Mouse (Mus musculus) CH12.LX (cell line): ENCODE measurements at regions not wholly inside any gene's neighbourhood (a gene's known extent, or its start where the extent isn't known, plus 50 kb on each side); places are given as distances from the start of the nearest gene placed in this dataset.

Experiments used
- DNase-seq: peaks from one replicate; pipeline ENCODE4 v3.0.0-alpha.2; 2013; ENCODE audit errors: extremely low read depth
- H3K27ac ChIP-seq: 2 replicates; pipeline ENCODE4 v1.5.1; 2012; ENCODE audit warnings: low read depth, mild to moderate bottlenecking, control low read depth, moderate library complexity; ENCODE audit not compliant: insufficient read depth
- H3K27me3 ChIP-seq: replicated peaks from 2 replicates; pipeline ENCODE3; 2012; ENCODE audit warnings: inconsistent platforms
- H3K36me3 ChIP-seq, 2 experiments: replicated peaks in 1 of 2; 2 replicates each; pipeline versions ENCODE3 to v1.6.1; 2012; ENCODE audit warnings: inconsistent platforms in 1 of 2, low read length in 1 of 2, mild to moderate bottlenecking in 1 of 2, mixed read lengths in 1 of 2, moderate library complexity in 1 of 2; ENCODE audit not compliant: control insufficient read depth in 1 of 2, insufficient read depth in 1 of 2
- H3K4me1 ChIP-seq, 2 experiments: 2 replicates each; pipeline ENCODE4 v1.6.1; 2012; ENCODE audit warnings: inconsistent platforms in 1 of 2, moderate library complexity in 1 of 2; ENCODE audit not compliant: insufficient read depth in 2 of 2, control insufficient read depth in 1 of 2
- H3K4me2 ChIP-seq: 2 replicates; pipeline ENCODE4 v1.6.1; 2012; ENCODE audit warnings: low read depth, mild to moderate bottlenecking, control low read depth; ENCODE audit not compliant: poor library complexity, insufficient read depth, severe bottlenecking
- H3K4me3 ChIP-seq, 3 experiments: fragments of 150-350 bp in 1 of 3; sonication (generic) in 1 of 3; replicated peaks in 1 of 3; 2 replicates each; pipeline versions ENCODE3 to v1.5.1; 2011 to 2012; ENCODE audit warnings: low read depth in 2 of 3, low read length in 2 of 3, mild to moderate bottlenecking in 2 of 3, moderate library complexity in 2 of 3, control low read depth in 1 of 3, improper control_type of control experiment in 1 of 3, inconsistent platforms in 1 of 3, mixed read lengths in 1 of 3; ENCODE audit not compliant: poor library complexity in 1 of 3
- H3K79me2 ChIP-seq: replicated peaks from 2 replicates; pipeline ENCODE4 v1.6.1; 2012; ENCODE audit warnings: mild to moderate bottlenecking, moderate library complexity; ENCODE audit not compliant: control insufficient read depth, poor library complexity, insufficient read depth, severe bottlenecking; ENCODE audit errors: extremely low read depth
- H3K9ac ChIP-seq: 2 replicates; pipeline ENCODE4 v1.6.1; 2012; ENCODE audit warnings: low read depth, mild to moderate bottlenecking, control low read depth, moderate library complexity; ENCODE audit not compliant: insufficient read depth
- H3K9me3 ChIP-seq: replicated peaks from 2 replicates; pipeline ENCODE3; 2012; ENCODE audit warnings: low read length, inconsistent platforms, mixed read lengths
- BHLHE40 ChIP-seq: IDR thresholded peaks from 2 replicates; pipeline ENCODE4 v1.6.1; 2011; ENCODE audit warnings: mild to moderate bottlenecking, low read depth, low read length, improper control_type of control experiment
- CHD1 ChIP-seq: IDR thresholded peaks from 2 replicates; pipeline ENCODE4 v1.6.1; 2012; ENCODE audit warnings: low read depth, low read length, improper control_type of control experiment, inconsistent platforms
- CHD2 ChIP-seq: IDR thresholded peaks from 2 replicates; pipeline ENCODE4 v1.6.1; 2011; ENCODE audit warnings: low read length, improper control_type of control experiment
- E2F4 ChIP-seq: IDR thresholded peaks from 2 replicates; pipeline ENCODE4 v1.6.1; 2011; ENCODE audit warnings: low read depth, low read length, improper control_type of control experiment; ENCODE audit not compliant: insufficient replicate concordance
- ELF1 ChIP-seq: IDR thresholded peaks from 2 replicates; pipeline ENCODE4 v1.6.1; 2014; ENCODE audit warnings: low read depth, mild to moderate bottlenecking, inconsistent platforms, low read length, improper control_type of control experiment
- ETS1 ChIP-seq: conservative IDR thresholded peaks from 2 replicates; pipeline ENCODE4 v1.6.1; 2012; ENCODE audit warnings: low read depth, mild to moderate bottlenecking, inconsistent platforms, low read length, improper control_type of control experiment, moderate library complexity
- HCFC1 ChIP-seq: IDR thresholded peaks from 2 replicates; pipeline ENCODE4 v1.6.1; 2012; ENCODE audit warnings: low read depth, mild to moderate bottlenecking, inconsistent platforms, low read length, improper control_type of control experiment
- IRF4 ChIP-seq: IDR thresholded peaks from 2 replicates; pipeline ENCODE4 v1.6.1; 2014; ENCODE audit warnings: low read depth, mild to moderate bottlenecking, inconsistent platforms, low read length, improper control_type of control experiment
- JUN ChIP-seq: IDR thresholded peaks from 2 replicates; pipeline ENCODE4 v1.6.1; 2011; ENCODE audit warnings: low read depth, mild to moderate bottlenecking, low read length, improper control_type of control experiment, moderate library complexity; ENCODE audit not compliant: insufficient read depth
- JUND ChIP-seq: conservative IDR thresholded peaks from 2 replicates; pipeline ENCODE4 v1.6.1; 2011; ENCODE audit warnings: low read depth, low read length, improper control_type of control experiment
- MAFK ChIP-seq: IDR thresholded peaks from 2 replicates; pipeline ENCODE4 v1.6.1; 2011; ENCODE audit warnings: low read length, improper control_type of control experiment; ENCODE audit not compliant: insufficient replicate concordance
- MAX ChIP-seq: IDR thresholded peaks from 2 replicates; pipeline ENCODE4 v1.6.1; 2011; ENCODE audit warnings: low read length, improper control_type of control experiment
- MXI1 ChIP-seq: IDR thresholded peaks from 2 replicates; pipeline ENCODE4 v1.6.1; 2011; ENCODE audit warnings: mild to moderate bottlenecking, low read depth, low read length, improper control_type of control experiment
- MYC ChIP-seq: IDR thresholded peaks from 2 replicates; pipeline ENCODE4 v1.6.1; 2011; ENCODE audit warnings: low read depth, mild to moderate bottlenecking, improper control_type of control experiment, low read length
- NELFE ChIP-seq: IDR thresholded peaks from 2 replicates; pipeline ENCODE4 v1.6.1; 2011; ENCODE audit warnings: low read depth, low read length, improper control_type of control experiment
- NRF1 ChIP-seq: IDR thresholded peaks from 2 replicates; pipeline ENCODE4 v1.6.1; 2014; ENCODE audit warnings: low read depth, mild to moderate bottlenecking, inconsistent platforms, low read length, improper control_type of control experiment, moderate library complexity
- POLR2AphosphoS2 ChIP-seq: IDR thresholded peaks from 2 replicates; pipeline ENCODE4 v1.6.1; 2011; ENCODE audit warnings: low read depth, low read length, improper control_type of control experiment
- RCOR1 ChIP-seq: conservative IDR thresholded peaks from 2 replicates; pipeline ENCODE4 v1.6.1; 2012; ENCODE audit warnings: low read depth, mild to moderate bottlenecking, inconsistent platforms, low read length, improper control_type of control experiment
- SIN3A ChIP-seq: IDR thresholded peaks from 2 replicates; pipeline ENCODE4 v1.6.1; 2012; ENCODE audit warnings: low read length, improper control_type of control experiment, inconsistent platforms
- SMC3 ChIP-seq: IDR thresholded peaks from 2 replicates; pipeline ENCODE4 v1.6.1; 2011; ENCODE audit warnings: low read depth, low read length, improper control_type of control experiment
- TBP ChIP-seq: conservative IDR thresholded peaks from 2 replicates; pipeline ENCODE4 v1.6.1; 2011; ENCODE audit warnings: low read depth, low read length, improper control_type of control experiment
- USF1 ChIP-seq: IDR thresholded peaks from 2 replicates; pipeline ENCODE4 v1.6.1; 2014; ENCODE audit warnings: low read depth, mild to moderate bottlenecking, inconsistent platforms, low read length, improper control_type of control experiment
- USF2 ChIP-seq: conservative IDR thresholded peaks from 2 replicates; pipeline ENCODE4 v1.6.1; 2011; ENCODE audit warnings: low read depth, low read length, improper control_type of control experiment
- dilution Hi-C: fragments of 300-500 bp; cut with MboI; formaldehyde crosslinking; loops from 2 replicates; pipeline ENCODE4 v1.14.3; 2020; ENCODE audit warnings: low sequenced_read_pairs; ENCODE audit not compliant: extremely low pct_unique_long_range_greater_than_20kb, extremely low pct_ligation_motif_present
- in situ Hi-C: fragments of 300-500 bp; cut with MboI; formaldehyde crosslinking; loops from 3 replicates; pipeline ENCODE4 v1.14.3; 2019; ENCODE audit warnings: low sequenced_read_pairs, low pct_ligation_motif_present, low pct_unique_long_range_greater_than_20kb, mixed read lengths

GRCm38 (mm10) chr8:65443266-65443665, 174.4 kb upstream of the March1 start:
- in situ Hi-C loops: no loop called here
- H3K27me3 ChIP-seq: no peaks in the 10 kb centered on the region

GRCm38 (mm10) chr8:65420870-65421269, 196.8 kb upstream of the March1 start:
- no peaks in the 10 kb centered on the region for H3K9me3 ChIP-seq
- no peak overlapping the region for H3K9ac ChIP-seq
- no peaks in the 10 kb centered on the region for H3K27me3 ChIP-seq
- dilution Hi-C loops (no loop called here), in situ Hi-C loops (no loop called here)
- H3K36me3 ChIP-seq: no peaks in the 10 kb centered on the region
- DNase-seq: no peak
- no peak overlapping the region for H3K4me3 ChIP-seq
- no peak overlapping the region for H3K4me2 ChIP-seq
- TF ChIP-seq USF1 (no peak), MAX (no peak), MYC (no peak), SMC3 (no peak), NELFE (no peak), SIN3A (no peak)
- H3K79me2 ChIP-seq: no peaks in the 10 kb centered on the region
- H3K4me1 ChIP-seq: no peaks in the 10 kb centered on the region
- H3K27ac ChIP-seq: no peak overlapping the region

More at GRCm38 (mm10) chr8:65443266-65443665, 174.4 kb upstream of the March1 start:
- H3K27ac ChIP-seq: no peak overlapping the region
- DNase-seq: peak; percentile 75
- dilution Hi-C loops: no loop called here
- H3K79me2 ChIP-seq: no peaks in the 10 kb centered on the region
- H3K36me3 ChIP-seq: no peaks in the 10 kb centered on the region
- no peak overlapping the region for H3K9ac ChIP-seq
- no peak overlapping the region for H3K4me2 ChIP-seq
- H3K9me3 ChIP-seq: no peaks in the 10 kb centered on the region
- no peak overlapping the region for H3K4me3 ChIP-seq
- H3K4me1 ChIP-seq: peaks cover 0 to 7% of the 10 kb centered on the region in 2 experiments; a peak in 2 of 4 replicates
- TF ChIP-seq USF2 (no peak), ELF1 (no peak), JUN (no peak), MAFK (no peak), TBP (no peak), IRF4 (no peak), MXI1 (no peak), POLR2AphosphoS2 (no peak)

- dilution Hi-C loops: no loop called here
- no peak overlapping the region for H3K4me2 ChIP-seq
- H3K9me3 ChIP-seq: no peaks in the 10 kb centered on the region
- no peaks in the 10 kb centered on the region for H3K4me1 ChIP-seq
- in situ Hi-C loops: no loop called here
- H3K9ac ChIP-seq: no peak overlapping the region
- no peaks in the 10 kb centered on the region for H3K27me3 ChIP-seq
- no peaks in the 10 kb centered on the region for H3K79me2 ChIP-seq
- no peak overlapping the region for H3K27ac ChIP-seq
- H3K4me3 ChIP-seq: no peak overlapping the region
- H3K36me3 ChIP-seq: no peaks in the 10 kb centered on the region
- no peak for DNase-seq
- TF ChIP-seq NRF1 (no peak), NELFE (no peak), USF2 (no peak), E2F4 (no peak), CHD1 (no peak), HCFC1 (no peak), MAX (no peak), TBP (no peak), BHLHE40 (no peak), CHD2 (no peak), MAFK (no peak), ETS1 (no peak), JUND (no peak), IRF4 (no peak), RCOR1 (no peak)
Measured at GRCm38 (mm10) chr8:65417897-65418296, 199.8 kb upstream of the March1 start.
